Mouse (Mus musculus): ENCODE measurements around the gene Rexo4. TPM values are rescaled to one million over a fixed set of nuclear protein-coding genes. Genes with fewer than 3 reads are reported as not detected.

Rexo4 gene
- polyA plus RNA-seq, 1 experiment from 2014 or later = 61.0 TPM

Other genes with a start within 250 kb of the Rexo4 start
- gene Abo, start 99.4 kb downstream of the Rexo4 start, polyA plus RNA-seq (2016; fragmentation: Nextera tagmentation; extraction: Ambion mirVana) = not detected in 2 replicates
- gene Surf6, start 61.5 kb downstream of the Rexo4 start, polyA plus RNA-seq (2016; fragmentation: Nextera tagmentation; extraction: Ambion mirVana) = 42.1 and 43.0 TPM in 2 replicates
- gene Med22, start 53.7 kb downstream of the Rexo4 start, polyA plus RNA-seq (2016; fragmentation: Nextera tagmentation; extraction: Ambion mirVana) = 79.3 and 82.8 TPM in 2 replicates
- gene Rpl7a, start 53.6 kb downstream of the Rexo4 start, polyA plus RNA-seq (2016; fragmentation: Nextera tagmentation; extraction: Ambion mirVana) = 702 and 807 TPM in 2 replicates
- 50.6 and 60.5 TPM in 2 replicates for gene Surf2, start 48.0 kb downstream of the Rexo4 start, polyA plus RNA-seq (2016; fragmentation: Nextera tagmentation; extraction: Ambion mirVana)
- gene Surf1, start 47.9 kb downstream of the Rexo4 start, polyA plus RNA-seq (2016; fragmentation: Nextera tagmentation; extraction: Ambion mirVana) = 44.0 and 50.3 TPM in 2 replicates
- 171 and 192 TPM in 2 replicates for gene Surf4, start 30.5 kb downstream of the Rexo4 start, polyA plus RNA-seq (2016; fragmentation: Nextera tagmentation; extraction: Ambion mirVana)
- 0.06 TPM in 1 of 2 replicates, not detected in the other for gene Stkld1, start 30.3 kb downstream of the Rexo4 start, polyA plus RNA-seq (2016; fragmentation: Nextera tagmentation; extraction: Ambion mirVana)
- 0.04 TPM in 1 of 2 replicates, not detected in the other for gene Adamts13, start 9.0 kb upstream of the Rexo4 start, polyA plus RNA-seq (2016; fragmentation: Nextera tagmentation; extraction: Ambion mirVana)
- gene Cacfd1, start 45.5 kb upstream of the Rexo4 start, polyA plus RNA-seq (2016; fragmentation: Nextera tagmentation; extraction: Ambion mirVana) = 86.4 and 109 TPM in 2 replicates
- 0.49 and 0.91 TPM in 2 replicates for gene Slc2a6, start 63.6 kb upstream of the Rexo4 start, polyA plus RNA-seq (2016; fragmentation: Nextera tagmentation; extraction: Ambion mirVana)
- gene Mymk, start 107.8 kb upstream of the Rexo4 start, polyA plus RNA-seq (2016; fragmentation: Nextera tagmentation; extraction: Ambion mirVana) = 0.16 and 1.5 TPM in 2 replicates
- 3.5 and 9.1 TPM in 2 replicates for gene Adamtsl2, start 115.0 kb upstream of the Rexo4 start, polyA plus RNA-seq (2016; fragmentation: Nextera tagmentation; extraction: Ambion mirVana)
- gene Fam163b, start 178.1 kb upstream of the Rexo4 start, polyA plus RNA-seq (2016; fragmentation: Nextera tagmentation; extraction: Ambion mirVana) = 0.48 and 0.79 TPM in 2 replicates
- not detected in 2 replicates for gene Dbh, start 200.8 kb upstream of the Rexo4 start, polyA plus RNA-seq (2016; fragmentation: Nextera tagmentation; extraction: Ambion mirVana)

All from limb, embryonic 10.5 days (tissue).